Mouse (Mus musculus): ENCODE data around the gene Slc38a4.

DNA sequence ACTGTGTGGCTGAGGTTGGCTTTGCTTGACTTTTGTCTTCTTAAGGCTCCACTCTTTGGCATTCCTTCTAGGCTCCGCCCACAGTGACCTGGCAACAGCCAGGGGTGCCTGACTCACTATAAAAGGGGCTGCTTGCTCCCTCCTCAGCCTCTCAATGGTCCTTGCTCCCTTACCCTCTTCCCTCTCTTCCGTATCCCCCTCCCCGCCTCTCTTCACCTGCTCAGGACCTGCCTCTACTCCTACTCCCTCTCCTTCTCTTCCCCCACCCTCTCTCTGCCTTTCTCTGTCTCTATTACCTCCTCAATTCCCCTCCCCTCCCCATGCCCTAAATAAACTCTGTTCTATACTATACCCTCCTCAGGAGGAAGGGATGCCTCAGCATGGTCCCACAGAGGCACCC is 20.3 kb upstream of the Slc38a4 start:
- TF ChIP-seq CTCF (IDR thresholded peaks at IDR 0.05; ENCODE audit: extremely low read depth, insufficient read depth, low read length) (no peak), POLR2A (IDR thresholded peaks at IDR 0.05; ENCODE audit: extremely low read depth, insufficient read depth, low read length) (no peak)

All from cortical plate, adult 2 months (tissue).